Mouse (Mus musculus): ENCODE data around the gene Rtn2. TPM values are rescaled to one million over a fixed set of nuclear protein-coding genes. Genes with fewer than 3 reads are reported as not detected.
A peak's percentile ranks its signal among the peaks of the same experiment; 100 is the strongest.
"Not testable (repeated sequence)": the region's sequence is repeated elsewhere in the genome, so short reads cannot be mapped to it uniquely, and the experiment has no call there.

Gene Rtn2
- total RNA-seq, 4 experiments from 2014 or later: 76.6 to 96.7 (median 85.4) TPM

DNA sequence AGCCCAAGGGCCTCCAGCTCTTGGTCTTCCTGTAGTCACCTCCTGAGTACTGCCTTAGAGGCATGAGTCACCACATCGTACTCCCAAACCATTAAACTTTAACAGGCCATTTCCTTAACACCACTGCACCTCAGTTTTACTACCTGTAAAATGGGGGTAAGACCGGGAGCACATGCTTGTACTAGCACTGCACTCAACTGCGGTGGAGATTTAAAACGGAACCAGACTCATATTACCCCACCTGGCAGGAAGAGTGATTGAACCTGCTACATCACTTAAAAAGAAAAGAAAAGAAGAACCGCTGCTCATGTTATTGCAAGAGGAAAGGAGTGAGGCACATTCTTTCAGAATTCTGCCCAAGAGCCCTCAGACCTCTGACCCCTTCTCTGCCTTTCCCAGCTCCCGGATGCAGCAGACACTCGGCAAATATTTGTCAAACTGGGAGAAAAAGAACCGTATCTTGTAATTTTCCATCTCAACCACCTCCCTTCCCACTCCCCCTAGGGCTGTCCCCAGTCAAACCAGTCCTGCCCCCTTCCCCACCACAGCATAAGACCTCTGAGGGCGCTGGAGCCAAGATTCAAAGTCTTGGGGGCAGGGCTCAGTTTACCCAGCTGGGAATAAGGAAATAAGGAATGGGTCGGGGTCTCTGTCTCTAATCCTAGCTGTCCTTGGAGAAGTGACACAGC, 13.3 kb upstream of the Rtn2 start:
- DNase-seq (ENCODE audit: low spot score in 2 of 2): no peak

DNA sequence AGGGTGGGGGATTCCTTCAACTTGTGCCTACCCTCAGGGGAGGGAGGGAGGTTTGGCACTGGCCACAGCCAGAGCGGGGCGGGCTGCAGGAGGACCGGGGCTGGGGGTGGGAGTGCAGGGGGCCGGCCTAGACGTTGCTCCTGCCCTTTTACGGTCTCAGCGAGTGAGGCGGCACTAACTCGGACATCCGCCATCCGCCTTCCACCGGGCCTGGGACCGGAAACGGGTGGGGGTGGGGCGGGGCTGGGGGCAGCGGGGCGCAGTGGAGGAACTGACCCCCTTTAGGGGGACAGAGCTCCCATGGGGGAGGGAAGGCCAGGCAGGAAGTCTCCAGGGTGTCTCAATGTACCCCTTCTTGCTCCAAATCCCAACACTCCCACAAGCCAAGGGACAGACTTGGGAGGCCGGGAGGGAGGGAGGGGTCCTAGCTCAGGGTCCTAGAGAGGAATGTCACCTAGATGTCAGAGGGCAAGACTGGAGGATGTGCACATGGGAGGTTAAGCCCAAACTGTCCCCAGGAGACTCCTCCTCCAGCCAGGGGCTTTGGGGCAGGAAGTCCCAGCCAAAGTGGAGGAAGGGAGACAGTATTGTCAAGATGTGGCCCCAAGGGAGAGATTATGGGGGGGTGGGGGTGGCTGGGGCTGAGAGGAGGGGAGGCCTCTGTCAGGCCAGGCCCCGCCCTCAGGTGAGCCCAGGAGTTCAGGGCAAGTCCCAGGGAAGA, 12.5 kb upstream of the Rtn2 start:
- no peak for DNase-seq (ENCODE audit: low spot score in 2 of 2)

DNA sequence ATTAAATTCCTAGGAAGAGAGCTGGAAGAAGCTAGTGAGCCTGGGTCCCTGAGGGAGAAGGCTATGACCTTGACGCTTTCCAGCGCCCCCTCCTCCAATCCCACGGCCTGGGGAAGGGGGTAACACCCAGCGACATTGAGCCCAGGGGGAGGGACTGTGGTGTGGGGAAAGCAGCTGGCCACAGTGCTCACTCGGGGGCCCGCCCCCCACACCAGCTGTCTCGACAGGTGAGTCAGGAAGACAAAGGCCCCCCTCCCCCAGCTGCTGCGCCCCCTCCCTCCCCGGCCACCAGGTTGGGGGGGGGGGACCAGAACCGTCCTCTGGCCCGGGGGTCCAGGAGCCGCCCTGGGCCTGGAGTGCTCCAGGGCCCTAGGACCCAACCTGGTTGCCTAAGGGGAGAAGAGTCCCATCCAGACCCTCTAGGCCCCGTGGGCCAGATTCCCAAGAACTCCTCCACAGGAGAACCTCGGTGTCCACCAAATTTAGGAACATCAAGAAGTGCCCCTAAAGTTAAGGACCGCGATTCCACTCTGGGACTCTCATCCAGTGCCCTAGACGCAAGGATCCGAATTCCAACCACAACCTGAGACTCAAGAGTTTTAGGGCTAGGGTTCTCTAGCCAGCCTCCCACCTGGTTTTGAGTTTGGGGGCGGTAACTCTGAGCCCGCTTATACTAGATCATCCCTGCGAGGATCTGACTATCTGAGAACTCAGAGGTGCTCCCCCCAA, 11.8 kb upstream of the Rtn2 start:
- DNase-seq (ENCODE audit: low spot score in 2 of 2): no peak

DNA sequence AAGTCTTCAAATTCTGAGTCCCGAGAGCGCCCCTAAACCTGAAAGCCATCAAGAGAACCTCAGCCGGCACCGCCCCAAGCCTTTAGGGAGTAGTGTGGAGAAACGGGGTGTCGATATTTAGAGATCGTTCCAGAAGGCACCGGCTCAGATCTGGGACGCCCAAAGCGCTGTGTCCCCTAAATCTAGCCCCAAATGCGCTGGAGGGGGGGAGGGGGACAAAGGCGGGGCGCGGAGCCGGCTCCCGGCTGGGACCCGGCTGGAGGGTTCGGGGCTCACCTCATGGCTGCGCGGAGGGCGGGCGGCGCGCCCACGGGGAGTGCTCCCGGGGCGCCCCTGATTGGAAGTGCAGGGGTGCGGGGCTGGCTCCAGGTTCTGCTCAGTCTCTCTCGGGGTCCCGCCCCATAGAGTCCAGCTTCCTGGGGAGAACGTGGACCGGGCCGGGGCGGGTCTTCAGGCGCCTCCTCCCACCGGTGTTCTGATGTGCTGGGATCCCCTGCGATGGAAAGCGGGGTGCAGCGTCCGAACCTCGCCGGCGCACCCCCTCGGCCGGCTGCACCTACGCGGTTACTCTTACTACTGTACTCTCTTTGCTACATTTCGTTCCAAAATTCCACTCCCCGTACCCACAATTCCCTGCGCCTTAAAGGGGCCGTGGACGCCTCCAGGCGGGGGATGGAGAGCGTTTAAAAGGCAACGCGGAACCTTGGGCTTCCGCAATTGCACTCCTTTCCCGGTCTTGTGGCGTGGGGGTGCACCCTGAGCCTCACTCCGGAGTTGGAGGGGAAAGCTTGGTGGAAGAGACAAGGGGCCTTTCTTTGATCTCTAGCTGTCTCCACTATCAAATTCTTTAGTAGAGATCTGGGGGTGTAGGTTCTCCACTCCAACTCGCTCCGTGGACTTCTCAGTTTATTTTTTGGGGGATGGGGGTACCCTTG, 10.9 kb upstream of the Rtn2 start, which contains the start of gene Vasp:
Gene Vasp (minus strand): TSS at position 580 of the 935 bp plus-strand sequence.
- DNase-seq (ENCODE audit: low spot score in 2 of 2): peak; percentile 69 to 78

DNA sequence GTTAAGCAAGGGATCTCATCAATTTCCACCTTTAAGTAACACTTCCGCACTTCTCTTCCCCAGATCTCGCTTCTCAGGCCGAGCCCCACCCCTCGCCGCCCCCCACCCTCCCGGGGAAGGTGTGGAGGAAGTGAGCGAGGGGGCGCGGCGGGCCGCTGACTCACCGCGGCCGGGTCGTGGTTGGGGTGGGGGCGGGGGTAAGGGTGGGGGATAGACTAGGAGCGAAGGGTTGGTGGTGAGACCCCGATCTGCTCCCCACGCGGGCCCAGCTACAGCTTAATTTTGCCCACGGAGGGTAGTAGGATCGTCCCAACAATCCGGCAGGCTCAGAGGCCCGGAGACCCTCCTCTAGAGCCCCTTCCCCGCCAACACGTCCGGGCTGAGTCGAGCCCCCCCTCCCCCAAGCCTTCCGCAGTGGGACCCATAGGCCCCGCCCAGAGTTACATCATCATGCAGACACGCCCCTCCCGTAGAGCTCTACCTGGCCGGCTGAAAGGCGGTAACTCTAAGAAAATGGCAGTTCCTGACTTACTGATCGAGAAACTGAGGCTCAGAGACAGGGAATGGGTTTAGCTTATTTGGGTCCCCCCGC, 10.2 kb upstream of the Rtn2 start:
- no peak for DNase-seq (ENCODE audit: low spot score in 2 of 2)

DNA sequence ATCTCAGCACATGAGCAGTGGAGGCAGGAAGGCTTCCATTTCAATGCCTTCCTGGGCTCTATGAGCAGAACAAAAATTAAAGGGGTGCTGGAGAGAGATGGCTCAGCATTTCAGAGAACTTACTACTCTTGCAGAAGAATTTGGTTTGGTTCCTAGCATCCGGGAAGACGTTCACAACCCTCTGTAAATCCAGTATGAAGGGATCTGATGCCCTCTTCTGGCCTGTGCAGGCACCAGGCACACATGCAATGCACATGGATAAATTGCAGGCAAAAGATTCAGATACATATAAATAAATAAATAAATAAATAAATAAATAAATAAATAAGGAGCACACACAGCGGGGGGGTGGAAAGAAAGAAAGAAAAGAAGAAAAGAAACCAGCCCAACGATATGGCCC, 6.2 kb upstream of the Rtn2 start:
- DNase-seq (ENCODE audit: low spot score in 2 of 2): no peak

DNA sequence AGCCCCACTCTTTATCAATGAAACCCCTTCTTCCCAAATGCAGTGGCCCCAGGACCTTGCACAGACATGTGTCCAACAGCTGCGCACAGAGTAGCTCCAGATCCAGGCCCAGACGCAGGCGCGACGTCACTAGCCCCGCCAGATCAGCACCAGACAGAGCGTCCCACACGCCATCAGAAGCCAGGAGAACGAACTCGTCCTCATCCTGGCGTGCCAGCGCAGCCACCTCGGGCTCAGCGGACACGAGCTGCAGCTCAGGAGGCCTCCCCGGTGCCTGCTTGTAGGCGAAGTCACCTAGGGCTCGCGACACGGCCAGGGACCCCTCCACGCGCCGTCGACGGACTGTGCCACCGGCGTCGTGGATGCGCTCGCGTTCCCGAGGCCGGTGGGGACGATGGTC, 3.4 kb upstream of the Rtn2 start:
- DNase-seq (ENCODE audit: low spot score in 2 of 2): no peak

DNA sequence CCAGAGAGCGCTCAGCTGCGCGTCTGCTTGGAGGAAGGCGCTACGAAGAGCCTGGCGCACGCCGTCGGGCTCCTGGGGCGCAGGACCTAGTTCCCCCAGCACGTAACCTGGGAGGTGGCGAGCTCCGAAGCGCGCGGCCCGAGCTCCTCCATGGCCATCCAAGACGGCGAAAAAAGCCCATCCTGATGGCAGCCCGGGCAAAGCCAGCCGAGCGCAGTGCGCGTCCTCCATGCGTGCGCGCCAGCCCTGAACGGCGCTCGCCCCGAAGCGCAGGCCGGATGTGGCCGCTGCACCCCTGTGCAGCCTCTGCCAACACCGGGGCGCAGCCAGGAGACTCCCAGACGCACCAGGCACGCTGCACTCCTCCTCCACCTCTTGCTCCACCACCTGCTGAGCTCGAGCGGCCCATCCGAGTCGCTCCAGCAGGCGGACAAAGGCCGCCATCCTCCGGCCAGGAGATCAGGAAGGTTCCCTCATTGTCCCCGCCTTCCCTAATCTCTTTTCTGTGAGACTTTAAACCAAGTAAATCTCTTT, 2.8 kb upstream of the Rtn2 start, which contains the start of gene Ppm1n:
Gene Ppm1n (minus strand): TSS at position 484 of the 534 bp plus-strand sequence.
- DNase-seq (ENCODE audit: low spot score in 2 of 2): no peak

DNA sequence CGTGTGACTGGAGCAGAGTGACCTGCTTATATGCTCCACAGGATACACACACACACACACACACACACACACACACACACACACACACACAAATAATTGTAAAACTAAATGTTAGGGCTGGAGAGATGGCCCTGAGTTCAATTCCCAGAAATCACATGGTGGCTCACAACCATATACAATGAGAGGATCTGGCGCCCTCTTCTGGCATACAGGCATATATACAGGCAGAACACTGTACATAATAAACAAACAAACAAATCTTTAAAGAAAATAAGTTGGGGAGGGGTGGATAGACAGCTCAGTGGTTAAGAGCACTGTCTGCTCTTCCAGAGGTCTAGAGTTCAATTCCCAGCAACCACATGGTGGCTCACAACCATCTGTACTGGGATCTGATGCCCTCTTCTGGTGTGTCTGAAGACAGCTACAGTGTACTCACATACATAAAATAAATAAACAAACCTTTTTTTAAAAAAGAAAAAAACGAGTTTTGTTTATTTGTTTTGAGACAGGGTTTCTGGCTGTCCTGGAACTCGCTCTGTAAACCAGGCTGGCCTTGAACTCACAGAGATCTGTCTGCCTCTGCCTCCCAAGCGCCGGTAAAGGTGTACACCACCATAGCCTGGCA, 632 bp upstream of the Rtn2 start:
- not testable (repeated sequence) for DNase-seq (ENCODE audit: low spot score in 2 of 2)

DNA sequence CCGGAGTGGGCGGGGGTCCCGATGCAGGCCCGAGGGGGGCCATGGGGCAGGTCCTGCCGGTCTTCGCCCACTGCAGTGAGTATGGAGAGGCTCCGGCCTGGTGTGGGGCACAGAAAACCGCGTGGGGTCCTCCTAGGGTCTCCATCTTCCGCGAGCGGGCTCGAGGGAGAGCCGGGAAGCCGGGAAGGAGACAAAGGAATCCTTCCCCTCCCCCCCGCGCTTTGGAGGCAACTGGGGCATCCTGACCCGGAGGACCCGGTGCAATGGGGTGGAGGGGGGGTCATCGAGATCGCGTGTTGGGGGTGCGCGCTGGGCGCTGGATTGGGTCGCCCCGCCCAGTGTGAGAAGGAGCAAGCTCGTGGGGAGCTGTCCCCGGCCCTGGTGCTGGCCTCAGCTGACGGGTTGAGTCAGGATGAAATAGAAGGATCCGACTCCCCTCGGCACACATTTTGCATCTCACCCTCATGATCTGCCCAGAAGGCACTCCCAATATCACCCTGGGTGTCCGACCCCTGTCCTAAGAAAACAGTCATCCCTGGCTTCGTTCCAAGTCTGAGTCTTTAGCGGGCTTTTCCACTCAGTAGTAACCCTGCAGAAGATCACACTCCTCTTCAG, 474 bp downstream of the Rtn2 start:
- DNase-seq (ENCODE audit: low spot score in 2 of 2): no peak

DNA sequence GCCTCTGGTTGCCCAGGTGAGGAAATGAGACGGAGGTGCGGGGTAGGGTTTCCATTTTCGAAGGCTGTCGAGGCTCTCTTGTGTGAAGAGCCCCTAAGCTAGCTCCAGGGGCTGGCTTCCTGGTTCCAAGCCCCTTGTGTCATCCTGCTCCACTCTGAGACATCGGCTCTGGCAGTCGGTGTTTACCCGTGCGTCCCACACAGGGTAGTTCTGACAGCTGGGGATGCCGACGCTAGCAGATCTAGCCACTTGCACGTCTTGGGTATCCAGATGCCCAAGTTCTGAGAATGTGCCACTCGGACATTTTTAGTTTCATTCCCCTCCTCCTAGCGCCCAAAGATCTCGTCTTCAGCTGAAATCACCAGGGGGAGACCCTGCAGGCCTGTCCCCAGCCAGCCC, 981 bp downstream of the Rtn2 start:
- DNase-seq (ENCODE audit: low spot score in 2 of 2): no peak

DNA sequence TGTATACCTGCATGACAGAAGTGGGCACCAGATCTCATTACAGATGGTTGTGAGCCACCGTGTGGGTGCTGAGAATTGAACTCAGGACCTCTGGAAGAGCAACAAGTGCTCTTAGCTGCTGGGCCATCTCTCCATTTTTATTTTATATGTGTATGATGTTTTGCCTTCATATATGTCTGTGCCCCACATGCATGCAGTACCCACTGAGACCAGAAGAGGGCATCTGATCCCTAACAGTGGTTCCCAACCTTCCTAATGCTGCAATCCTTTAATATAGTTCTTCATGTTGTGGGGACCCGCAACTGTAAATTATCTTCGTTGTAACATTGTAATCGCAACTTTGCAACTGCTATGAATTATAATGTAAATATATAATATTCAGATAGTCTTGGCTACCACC, 2.3 kb downstream of the Rtn2 start:
- DNase-seq (ENCODE audit: low spot score in 2 of 2): no peak

DNA sequence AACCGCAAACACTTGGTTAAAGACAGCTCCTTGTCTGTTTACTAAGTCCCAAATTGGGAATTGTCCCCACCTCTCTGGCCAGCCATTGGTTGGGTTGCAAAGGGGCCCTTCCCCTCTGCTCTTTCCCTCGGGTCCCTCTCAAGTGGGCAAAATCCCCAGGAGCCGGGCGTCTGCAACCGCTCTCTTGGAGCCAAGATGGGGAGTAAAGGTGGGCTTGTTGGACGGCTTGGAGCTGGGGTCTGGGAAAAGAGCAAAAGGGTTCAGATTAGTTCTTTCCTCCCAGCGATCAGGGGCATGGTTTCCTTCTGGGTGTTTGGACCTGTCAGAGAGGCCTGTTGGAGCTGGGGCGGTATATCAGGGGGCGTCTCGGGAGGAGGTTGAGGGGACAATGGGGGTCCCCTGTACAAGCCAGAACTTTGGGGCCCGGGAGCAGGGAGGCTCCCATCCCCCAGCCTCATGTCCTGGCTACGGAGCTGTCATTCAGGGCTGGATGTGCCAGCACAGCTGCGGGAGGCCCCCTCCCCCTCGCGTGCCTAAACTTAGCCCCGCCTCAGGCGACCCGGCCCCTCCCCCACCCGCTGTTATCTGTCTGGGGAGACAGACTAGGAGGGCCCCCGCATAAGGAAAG, 8.7 kb downstream of the Rtn2 start:
- DNase-seq (ENCODE audit: low spot score in 2 of 2): no peak

DNA sequence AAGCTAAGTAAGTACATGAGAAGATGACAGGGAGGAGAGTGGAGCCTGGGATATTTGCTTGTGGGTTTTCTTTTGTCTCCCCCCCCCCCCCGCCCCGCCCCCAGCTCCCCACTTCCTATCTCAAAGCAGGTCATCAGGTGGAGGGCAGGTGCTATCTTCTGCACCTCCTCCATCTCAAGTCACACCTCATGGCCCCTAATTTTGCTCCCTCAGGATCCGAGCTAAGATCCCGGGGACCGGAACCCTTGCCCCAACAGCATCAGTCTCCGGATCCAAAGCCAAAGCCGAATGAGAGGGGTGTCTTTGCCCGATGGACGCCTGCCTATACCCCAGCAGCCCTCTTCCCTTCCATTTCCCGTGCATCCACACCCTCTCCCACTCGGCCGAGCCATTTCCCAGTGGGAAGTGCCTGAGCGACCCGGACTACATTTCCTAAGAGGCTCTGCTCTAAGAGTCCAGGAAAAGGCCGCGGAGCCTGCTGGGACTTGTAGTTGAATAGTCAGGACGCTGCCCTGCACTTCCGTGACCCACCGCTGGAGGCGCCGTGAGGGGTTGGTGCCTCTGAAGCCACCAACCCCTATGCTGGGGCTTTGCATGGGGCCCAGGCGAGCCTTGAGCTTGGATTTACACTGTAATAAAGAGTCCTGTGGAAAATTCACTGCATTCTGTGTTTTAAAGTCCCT, 13.2 kb downstream of the Rtn2 start:
- peak; percentile 93 to 98 for DNase-seq (ENCODE audit: low spot score in 2 of 2)

DNA sequence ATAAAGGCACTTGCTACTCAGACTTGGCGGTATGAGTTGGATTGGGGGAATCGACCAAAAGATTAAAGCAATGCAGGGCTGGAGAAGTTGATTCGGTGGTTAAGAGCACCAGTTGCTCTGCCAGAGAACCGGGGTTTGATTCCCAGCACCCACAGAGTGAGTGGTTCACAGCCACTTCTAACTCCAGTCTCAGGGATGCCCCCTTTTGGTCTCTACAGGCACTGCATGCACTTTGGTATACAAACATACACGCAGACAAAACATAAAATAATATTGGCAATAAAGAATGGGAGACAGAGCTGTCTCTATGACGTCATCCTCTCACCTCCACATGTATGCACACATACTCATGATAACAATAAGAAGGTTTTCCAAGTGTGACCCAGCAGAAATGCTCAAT, 14.6 kb downstream of the Rtn2 start:
- DNase-seq (ENCODE audit: low spot score in 2 of 2): no peak

DNA sequence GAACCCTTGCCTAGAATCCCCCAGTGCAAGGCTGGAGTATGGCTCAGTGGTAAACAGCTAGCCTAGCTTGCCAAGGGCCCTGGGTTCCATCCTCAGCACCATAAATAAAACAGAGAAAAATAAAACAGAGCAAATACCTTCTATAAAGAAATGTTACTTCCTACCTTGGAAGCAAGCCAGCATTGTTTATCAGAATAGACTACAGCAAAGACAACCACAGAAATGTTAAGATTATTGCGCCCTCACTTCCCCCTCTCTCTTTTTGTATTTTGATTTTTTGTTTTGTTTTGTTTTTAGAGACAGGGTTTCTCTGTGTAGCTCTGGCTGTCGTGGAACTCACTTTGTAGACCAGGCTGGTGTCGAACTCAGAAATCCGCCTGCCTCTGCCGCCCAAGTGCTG, 15.4 kb downstream of the Rtn2 start:
- DNase-seq (ENCODE audit: low spot score in 2 of 2): no peak

DNA sequence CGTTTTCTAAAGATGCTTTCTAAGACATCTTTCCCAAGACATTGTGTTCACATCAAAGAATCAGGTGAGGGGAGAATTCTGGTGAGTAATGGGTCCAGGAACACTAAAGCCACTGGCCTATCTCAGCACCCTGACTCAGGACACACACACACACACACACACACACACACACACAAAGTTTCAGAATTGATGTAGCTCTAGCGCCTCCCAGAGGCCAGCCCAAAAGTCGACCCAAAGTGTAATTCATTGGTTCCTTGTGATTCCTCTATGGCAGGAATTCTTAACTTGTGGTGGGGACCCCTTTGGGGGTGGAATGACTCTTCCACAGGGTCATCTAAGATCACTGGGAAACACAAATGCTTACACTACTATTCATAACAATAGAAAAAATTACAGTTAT, 16.8 kb downstream of the Rtn2 start:
- no peak for DNase-seq (ENCODE audit: low spot score in 2 of 2)
